Mouse (Mus musculus) limb, embryonic 13.5 days (tissue): Measurements from ENCODE around the gene D17H6S53E. TPM values are rescaled to one million over a fixed set of nuclear protein-coding genes. Genes with fewer than 3 reads are reported as not detected.
A peak's percentile ranks its signal among the peaks of the same experiment; 100 is the strongest.

Experiments used
- ATAC-seq: fragments of 200-750 bp; cut with Nextera tagmentation; 2 replicates; pipeline ENCODE4 v1.8.0; 2017; ENCODE audit warnings: low read depth, moderate number of reproducible peaks, moderate TSS enrichment; ENCODE audit not compliant: low FRiP score
- H3K27ac ChIP-seq: fragments of 300-500 bp; sonication (generic); 2 replicates; pipeline ENCODE4 v1.5.1; 2015; ENCODE audit warnings: inconsistent platforms, mild to moderate bottlenecking, moderate library complexity
- H3K27me3 ChIP-seq: fragments of 300-500 bp; sonication (generic); 2 replicates; pipeline ENCODE4 v1.6.1; 2015; ENCODE audit warnings: mild to moderate bottlenecking, inconsistent platforms
- H3K36me3 ChIP-seq: fragments of 300-500 bp; sonication (generic); 2 replicates; pipeline ENCODE4 v1.6.1; 2015; ENCODE audit warnings: inconsistent platforms, mild to moderate bottlenecking, moderate library complexity
- H3K4me1 ChIP-seq: fragments of 300-500 bp; sonication (generic); 2 replicates; pipeline ENCODE4 v1.6.1; 2015; ENCODE audit warnings: inconsistent platforms
- H3K4me2 ChIP-seq: fragments of 300-500 bp; sonication (generic); replicated peaks from 2 replicates; pipeline ENCODE4 v1.6.1; 2015; ENCODE audit warnings: inconsistent platforms, mild to moderate bottlenecking, moderate library complexity
- H3K4me3 ChIP-seq: fragments of 300-500 bp; sonication (generic); 2 replicates; pipeline ENCODE4 v1.5.1; 2015; ENCODE audit warnings: moderate library complexity, mild to moderate bottlenecking, inconsistent platforms
- H3K9ac ChIP-seq: fragments of 300-500 bp; sonication (generic); 2 replicates; pipeline ENCODE4 v1.6.1; 2015; ENCODE audit warnings: mild to moderate bottlenecking, inconsistent platforms
- H3K9me3 ChIP-seq: fragments of 300-500 bp; sonication (generic); 2 replicates; pipeline ENCODE4 v1.6.1; 2016; ENCODE audit warnings: inconsistent platforms
- WGBS: fragments of 180-500 bp; shearing (Covaris S2); methylation state at CpG from one replicate; pipeline ENCODE4 v1.1.7; 2015; 5-methylcytosine and 5-hydroxymethylcytosine counted together
- polyA plus RNA-seq: library from polyadenylated mRNA; unstranded; fragments of >200 nt; fragmentation: Nextera tagmentation; extraction: Ambion mirVana; gene quantifications from 2 replicates; pipeline ENCODE4 v1.2.1, GENCODE M21; 2015

D17H6S53E gene
- polyA plus RNA-seq, 1 experiment from 2014 or later: 13.4 TPM

DNA sequence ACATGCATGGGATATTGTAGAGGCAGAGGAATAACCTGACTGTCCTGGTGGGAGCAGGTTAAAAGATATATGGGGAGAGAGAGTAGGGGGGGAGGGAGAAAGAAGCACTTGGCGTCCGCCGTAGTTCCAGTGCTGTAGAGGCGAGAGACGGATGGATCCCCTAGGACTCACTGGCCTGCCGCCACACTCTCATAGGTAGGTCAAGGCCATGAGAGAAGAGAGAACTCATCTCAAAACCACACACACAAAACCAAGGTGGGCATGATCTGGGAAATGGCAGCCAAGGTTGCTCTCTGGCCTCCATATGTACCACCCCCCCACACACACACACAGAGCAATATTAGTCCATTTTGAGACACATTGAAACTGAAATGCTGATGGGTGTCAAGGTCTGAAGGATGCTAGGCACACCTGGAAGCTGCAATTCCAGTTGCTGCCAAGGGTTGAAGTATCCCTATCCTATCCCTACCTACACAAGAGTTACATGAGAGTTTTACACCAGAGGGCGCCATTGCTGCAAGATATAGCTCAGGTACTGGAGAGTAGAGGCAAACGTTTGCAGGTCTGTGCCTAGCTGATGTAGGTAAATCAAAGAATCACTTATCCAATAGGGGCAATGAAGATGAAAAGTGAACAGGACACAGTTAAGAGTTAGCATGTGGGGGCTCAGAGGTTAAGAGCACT, 40.3 kb downstream of the D17H6S53E start:
- H3K36me3 ChIP-seq: peaks cover 15% of the 10 kb centered on the region
- peak overlapping the region; percentile 100; the same call in 1 of the 2 replicates for H3K4me3 ChIP-seq
- peak overlapping the region; percentile 65 for H3K4me2 ChIP-seq
- H3K4me1 ChIP-seq: peaks cover 28% of the 10 kb centered on the region
- peak overlapping the region; percentile 64; the same call in 1 of the 2 replicates for H3K9ac ChIP-seq
- no peaks in the 10 kb centered on the region for H3K9me3 ChIP-seq
- H3K27me3 ChIP-seq: no peaks in the 10 kb centered on the region
- no peak for ATAC-seq
- peak overlapping the region; percentile 95 for H3K27ac ChIP-seq
- 72% methylated on average over 8 of the region's 8 CpGs for WGBS

DNA sequence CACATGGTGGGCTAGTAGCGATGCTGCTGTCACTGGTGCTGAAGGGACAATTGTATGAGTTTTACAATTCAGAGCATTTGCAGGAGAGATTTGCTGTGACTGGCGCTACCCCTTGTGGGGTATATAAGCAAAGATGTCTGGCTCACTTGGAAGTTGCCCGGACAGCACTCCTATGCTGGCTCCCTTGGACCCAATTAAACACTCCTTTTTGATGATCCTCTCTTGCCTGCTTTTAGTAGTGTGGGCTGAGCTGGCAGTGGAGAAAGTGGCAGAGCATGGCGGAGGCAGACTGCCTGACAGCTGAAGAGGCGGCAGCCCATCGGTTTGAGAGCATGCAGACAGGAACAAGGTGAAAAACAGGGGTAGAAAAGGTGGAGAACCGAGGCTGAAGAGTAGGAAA, 41.6 kb downstream of the D17H6S53E start:
- Histone ChIP-seq H3K4me1 (peaks cover 15% of the 10 kb centered on the region), H3K27ac (no peak overlapping the region), H3K36me3 (peaks cover 2% of the 10 kb centered on the region; the same call in 1 of the 2 replicates), H3K27me3 (no peaks in the 10 kb centered on the region), H3K9ac (no peak overlapping the region; the same call in 1 of the 2 replicates), H3K4me2 (no peak overlapping the region), H3K9me3 (no peaks in the 10 kb centered on the region), H3K4me3 (no peak overlapping the region)
- ATAC-seq: no peak
- whole genome bisulfite sequencing: 85% methylated on average over 7 of the region's 7 CpGs

DNA sequence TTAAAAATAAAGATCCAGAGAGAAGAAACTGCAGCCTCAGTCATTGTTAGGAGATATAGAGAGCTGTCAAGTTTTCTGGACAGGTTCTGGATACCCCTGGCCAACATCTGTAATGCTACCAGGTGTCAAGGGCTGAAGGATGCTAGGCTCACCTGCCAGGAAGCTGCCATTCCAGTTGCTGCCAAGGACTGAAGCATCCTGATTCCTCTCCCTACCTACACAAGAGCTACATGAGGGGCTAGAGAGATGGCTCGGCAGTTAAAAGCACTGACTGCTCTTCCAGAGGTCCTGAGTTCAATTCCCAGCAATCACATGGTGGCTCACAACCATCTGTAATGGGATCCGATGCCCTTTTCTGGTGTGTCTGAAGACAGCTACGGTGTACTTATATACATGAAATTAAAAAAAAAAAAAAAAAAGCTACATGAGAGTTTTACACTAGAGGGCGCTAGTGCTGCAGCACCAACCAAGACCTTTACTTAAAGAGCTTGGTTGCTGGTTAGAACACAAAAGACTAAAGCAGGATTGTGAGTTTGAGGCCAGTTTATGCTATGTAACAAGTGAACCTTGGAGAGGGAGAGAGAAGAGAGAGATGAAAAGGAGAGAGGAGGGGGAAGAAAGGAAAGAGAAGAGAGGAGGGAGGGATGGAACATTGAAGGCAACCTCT, 42.5 kb downstream of the D17H6S53E start:
- 9% methylated on average over 4 of the region's 4 CpGs for WGBS
- H3K4me3 ChIP-seq: no peak overlapping the region
- no peaks in the 10 kb centered on the region for H3K27me3 ChIP-seq
- no peak for ATAC-seq
- H3K4me2 ChIP-seq: no peak overlapping the region
- no peaks in the 10 kb centered on the region for H3K9me3 ChIP-seq
- no peak overlapping the region for H3K27ac ChIP-seq
- peaks cover 12% of the 10 kb centered on the region for H3K4me1 ChIP-seq
- no peaks in the 10 kb centered on the region for H3K36me3 ChIP-seq
- no peak overlapping the region for H3K9ac ChIP-seq

DNA sequence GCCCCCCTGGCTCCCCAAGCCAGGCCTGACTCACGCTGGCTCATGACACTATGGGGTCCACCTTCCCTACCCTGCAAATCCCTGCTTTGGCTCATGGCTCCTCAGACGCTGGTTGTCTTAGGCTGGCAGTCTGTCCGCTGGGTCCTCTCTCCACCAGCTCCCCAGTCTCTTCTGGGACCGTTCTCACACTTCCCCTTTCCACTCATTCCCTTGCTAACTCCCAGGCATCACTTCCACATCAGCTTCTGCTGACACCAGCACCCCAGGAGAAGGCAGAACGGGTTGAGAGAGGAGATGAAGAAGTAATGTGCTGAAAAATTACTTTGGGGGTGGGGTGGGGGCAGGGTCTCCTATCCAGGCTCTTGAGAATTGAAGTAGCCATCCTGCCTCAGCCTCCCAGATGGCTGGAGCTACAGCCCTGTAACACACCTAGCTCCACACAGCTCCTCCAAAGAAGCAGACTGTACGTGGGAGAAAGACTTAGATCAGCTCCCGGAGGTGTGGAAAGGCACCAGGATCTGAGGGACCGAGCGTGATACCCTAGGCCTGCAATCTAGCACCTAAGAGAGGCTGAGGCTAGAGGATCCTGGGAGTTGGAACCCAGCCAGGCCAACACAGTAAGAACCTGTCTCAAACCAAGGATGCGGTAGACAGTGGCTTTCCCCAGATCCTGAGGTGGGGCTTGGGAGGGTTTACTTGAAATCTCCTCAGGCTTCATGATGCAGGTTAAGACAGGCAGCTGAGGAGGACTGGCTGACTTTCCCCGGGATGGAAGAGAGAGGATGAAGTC, 46.5 kb downstream of the D17H6S53E start:
- 59% methylated on average over 11 of the region's 11 CpGs for WGBS
- Histone ChIP-seq H3K4me2 (no peak overlapping the region), H3K9ac (no peak overlapping the region; the same call in 1 of the 2 replicates), H3K4me3 (no peak overlapping the region), H3K27ac (no peak overlapping the region), H3K9me3 (no peaks in the 10 kb centered on the region), H3K36me3 (no peaks in the 10 kb centered on the region), H3K4me1 (peaks cover 13% of the 10 kb centered on the region), H3K27me3 (no peaks in the 10 kb centered on the region)
- ATAC-seq: no peak

DNA sequence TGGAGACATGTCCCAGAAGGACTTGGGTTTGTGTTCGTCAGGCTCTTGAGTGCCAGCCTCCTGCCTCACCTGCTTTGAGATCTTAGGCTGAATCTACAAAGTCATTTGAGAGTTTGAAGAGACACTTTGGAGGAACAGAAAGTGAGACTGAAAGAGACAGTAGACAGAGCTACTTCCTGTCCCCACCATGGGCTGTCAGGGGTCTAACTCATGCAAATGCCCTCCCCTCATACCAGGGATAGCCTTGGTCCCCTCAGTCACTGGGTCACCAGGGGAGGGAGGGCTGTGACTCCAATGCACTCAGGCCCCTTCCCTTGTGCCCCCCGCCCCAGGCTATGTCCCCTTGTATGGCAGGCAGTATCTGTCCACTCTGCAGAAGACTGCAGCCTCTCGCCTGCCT, 47.2 kb downstream of the D17H6S53E start:
- ATAC-seq: no peak
- Histone ChIP-seq H3K4me2 (no peak overlapping the region), H3K4me1 (peaks cover 13% of the 10 kb centered on the region), H3K4me3 (no peak overlapping the region), H3K27me3 (no peaks in the 10 kb centered on the region), H3K9ac (no peak overlapping the region), H3K36me3 (no peaks in the 10 kb centered on the region), H3K9me3 (no peaks in the 10 kb centered on the region), H3K27ac (no peak overlapping the region)
- 82% methylated on average over 3 of the region's 3 CpGs for WGBS

DNA sequence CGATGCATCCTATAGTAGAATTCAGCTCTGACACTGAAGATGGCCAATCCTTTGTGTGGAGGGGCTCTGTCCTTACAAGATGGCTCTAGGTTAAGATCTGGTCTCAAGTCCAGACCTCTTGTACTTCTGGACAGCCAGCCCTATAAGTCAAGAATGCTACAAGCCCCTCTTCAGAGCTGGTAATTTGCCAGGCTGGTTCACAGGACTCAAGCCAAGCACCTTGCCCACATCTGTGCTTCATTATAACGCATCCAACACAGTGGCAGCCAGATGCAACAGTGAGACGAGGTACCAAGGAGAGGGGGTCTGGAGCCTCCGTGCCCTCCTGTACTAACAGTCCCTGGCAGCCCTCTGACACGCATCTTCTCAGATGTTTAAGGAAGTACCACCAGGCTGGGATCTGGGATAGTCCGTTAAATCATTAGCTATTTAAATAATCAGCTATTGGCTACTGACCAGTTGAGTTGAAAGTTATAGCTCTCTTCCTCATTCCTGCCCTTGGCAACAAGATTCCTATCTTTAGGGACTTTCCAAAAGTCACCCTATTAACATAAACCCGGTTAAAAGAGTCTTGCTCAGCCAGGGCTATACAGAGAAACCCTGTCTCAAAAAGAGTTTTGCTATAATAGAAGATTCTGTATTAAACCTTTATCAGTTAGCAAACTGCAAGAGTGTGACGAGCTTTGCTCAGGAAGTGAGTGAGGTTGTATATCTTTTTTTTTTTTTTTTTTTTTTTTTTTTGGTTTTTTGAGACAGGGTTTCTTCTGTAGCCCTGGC, 48.2 kb downstream of the D17H6S53E start:
- no peak for ATAC-seq
- H3K4me2 ChIP-seq: no peak overlapping the region
- no peaks in the 10 kb centered on the region for H3K9me3 ChIP-seq
- H3K4me1 ChIP-seq: peaks cover 13% of the 10 kb centered on the region
- WGBS: 41% methylated on average over 8 of the region's 8 CpGs
- H3K27ac ChIP-seq: no peak overlapping the region
- no peak overlapping the region for H3K4me3 ChIP-seq
- no peaks in the 10 kb centered on the region for H3K27me3 ChIP-seq
- no peaks in the 10 kb centered on the region for H3K36me3 ChIP-seq
- peak overlapping the region; percentile 43; the same call in 1 of the 2 replicates for H3K9ac ChIP-seq

DNA sequence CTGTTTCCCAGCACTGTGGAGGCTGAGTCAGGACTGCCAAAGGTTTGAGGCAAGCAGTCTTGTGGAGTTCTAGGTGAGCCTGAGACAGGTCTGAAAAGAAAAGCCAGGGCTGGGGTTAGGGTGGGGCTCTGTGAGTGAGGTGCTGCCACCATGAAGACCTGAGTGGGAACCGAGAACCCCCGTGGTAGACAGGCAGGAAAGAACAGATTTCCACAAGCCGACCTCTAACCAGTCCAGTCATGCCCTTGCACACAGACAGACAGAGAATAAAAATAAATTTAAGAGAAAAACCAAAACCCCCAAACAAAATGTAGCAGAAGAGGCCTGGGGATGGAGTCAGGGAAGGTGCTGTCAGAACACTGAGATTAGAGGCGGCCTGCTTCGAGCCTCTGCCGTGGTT, 49.2 kb downstream of the D17H6S53E start:
- no peak overlapping the region for H3K4me3 ChIP-seq
- no peaks in the 10 kb centered on the region for H3K27me3 ChIP-seq
- no peak overlapping the region for H3K4me2 ChIP-seq
- no peaks in the 10 kb centered on the region for H3K9me3 ChIP-seq
- H3K27ac ChIP-seq: no peak overlapping the region
- no peak for ATAC-seq
- 82% methylated on average over 6 of the region's 6 CpGs for WGBS
- no peaks in the 10 kb centered on the region for H3K36me3 ChIP-seq
- H3K4me1 ChIP-seq: peaks cover 13% of the 10 kb centered on the region
- no peak overlapping the region; the same call in 1 of the 2 replicates for H3K9ac ChIP-seq

DNA sequence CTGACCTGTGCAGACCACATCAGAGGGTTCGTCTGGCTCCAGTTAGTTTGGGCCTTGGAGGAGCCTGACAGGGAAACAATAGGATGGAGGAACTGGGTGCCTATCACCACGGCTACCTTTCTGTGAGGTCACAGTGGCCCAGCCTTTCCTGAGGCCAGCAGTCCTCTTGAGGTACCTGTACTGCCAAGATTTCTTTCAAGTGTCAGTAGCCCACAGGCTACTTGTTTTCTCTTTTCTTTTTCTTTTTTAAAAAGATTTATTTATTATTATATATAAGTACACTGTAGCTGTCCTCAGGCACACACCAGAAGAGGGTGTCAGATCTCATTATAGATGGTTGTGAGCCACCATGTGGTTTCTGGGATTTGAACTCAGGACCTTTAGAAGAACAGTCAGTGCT, 49.8 kb downstream of the D17H6S53E start, which contains the start of gene Aif1:
Gene Aif1 (minus strand): TSS at position 101 of the 400 bp plus-strand sequence.
- no peaks in the 10 kb centered on the region for H3K27me3 ChIP-seq
- H3K9me3 ChIP-seq: no peaks in the 10 kb centered on the region
- no peak within 1 kb of the TSS for H3K4me2 ChIP-seq
- peaks cover 13% of the 10 kb centered on the region for H3K4me1 ChIP-seq
- no peak within 1 kb of the TSS for H3K27ac ChIP-seq
- 53% methylated on average over 2 of the region's 2 CpGs for WGBS
- H3K4me3 ChIP-seq: no peak within 1 kb of the TSS
- no peak within 1 kb of the TSS; the same call in 1 of the 2 replicates for H3K9ac ChIP-seq
- ATAC-seq: no peak
- H3K36me3 ChIP-seq: no peaks in the 10 kb centered on the region

Other genes with a start within 250 kb of the D17H6S53E start
- gene Zbtb12, start 246.9 kb upstream of the D17H6S53E start, polyA plus RNA-seq: 5.4 TPM in 2 replicates
- gene Gm20547, start 244.3 kb upstream of the D17H6S53E start, polyA plus RNA-seq: not detected in 2 replicates
- 1.6 and 2.4 TPM in 2 replicates for gene C2, start 228.1 kb upstream of the D17H6S53E start, polyA plus RNA-seq
- gene Ehmt2, start 227.9 kb upstream of the D17H6S53E start, polyA plus RNA-seq: 97.0 and 103 TPM in 2 replicates
- 0.14 TPM in 1 of 2 replicates, not detected in the other for gene Slc44a4, start 211.9 kb upstream of the D17H6S53E start, polyA plus RNA-seq
- 20.0 and 21.0 TPM in 2 replicates for gene Neu1, start 195.1 kb upstream of the D17H6S53E start, polyA plus RNA-seq
- 0.32 and 0.43 TPM in 2 replicates for gene Hspa1b, start 167.1 kb upstream of the D17H6S53E start, polyA plus RNA-seq
- gene Gm20481, start 156.5 kb upstream of the D17H6S53E start, polyA plus RNA-seq: not detected in 2 replicates
- 3.7 and 4.4 TPM in 2 replicates for gene Hspa1a, start 154.2 kb upstream of the D17H6S53E start, polyA plus RNA-seq
- 0.49 and 0.81 TPM in 2 replicates for gene Hspa1l, start 153.7 kb upstream of the D17H6S53E start, polyA plus RNA-seq
- gene Lsm2, start 144.5 kb upstream of the D17H6S53E start, polyA plus RNA-seq: 196 and 200 TPM in 2 replicates
- gene Vars, start 125.4 kb upstream of the D17H6S53E start, polyA plus RNA-seq: 102 and 110 TPM in 2 replicates
- 0.17 TPM in 2 replicates for gene Vwa7, start 109.8 kb upstream of the D17H6S53E start, polyA plus RNA-seq
- 7.2 and 8.2 TPM in 2 replicates for gene Sapcd1, start 98.4 kb upstream of the D17H6S53E start, polyA plus RNA-seq
- 2.6 and 4.6 TPM in 2 replicates for gene Msh5, start 79.6 kb upstream of the D17H6S53E start, polyA plus RNA-seq
- gene Clic1, start 76.4 kb upstream of the D17H6S53E start, polyA plus RNA-seq: 247 and 266 TPM in 2 replicates
- gene Ddah2, start 67.3 kb upstream of the D17H6S53E start, polyA plus RNA-seq: 423 and 428 TPM in 2 replicates
- 0.15 TPM in 1 of 2 replicates, not detected in the other for gene Ly6g6c, start 61.0 kb upstream of the D17H6S53E start, polyA plus RNA-seq
- 0.29 and 0.71 TPM in 2 replicates for gene Mpig6b, start 60.2 kb upstream of the D17H6S53E start, polyA plus RNA-seq
- 2.0 and 3.4 TPM in 2 replicates for gene Ly6g6e, start 49.5 kb upstream of the D17H6S53E start, polyA plus RNA-seq
- gene Ly6g6d, start 48.3 kb upstream of the D17H6S53E start, polyA plus RNA-seq: 0.57 and 0.65 TPM in 2 replicates
- gene Ly6g6f, start 40.8 kb upstream of the D17H6S53E start, polyA plus RNA-seq: 0.17 and 0.28 TPM in 2 replicates
- 93.1 and 94.9 TPM in 2 replicates for gene Abhd16a, start 37.1 kb upstream of the D17H6S53E start, polyA plus RNA-seq
- gene Ly6g5c, start 18.1 kb upstream of the D17H6S53E start, polyA plus RNA-seq: not detected in 2 replicates
- 0.91 and 1.1 TPM in 2 replicates for gene Ly6g5b, start 10.9 kb upstream of the D17H6S53E start, polyA plus RNA-seq
- 21.3 and 21.9 TPM in 2 replicates for gene Gpank1, start 4.9 kb upstream of the D17H6S53E start, polyA plus RNA-seq
- gene Csnk2b, start 4.3 kb upstream of the D17H6S53E start, polyA plus RNA-seq: 279 and 284 TPM in 2 replicates
- 3.2 TPM in 1 of 2 replicates, not detected in the other for gene Apom, start 5.7 kb downstream of the D17H6S53E start, polyA plus RNA-seq
- gene Bag6, start 8.8 kb downstream of the D17H6S53E start, polyA plus RNA-seq: 66.7 and 67.2 TPM in 2 replicates
- 217 and 227 TPM in 2 replicates for gene Prrc2a, start 38.5 kb downstream of the D17H6S53E start, polyA plus RNA-seq
- gene Aif1, start 49.7 kb downstream of the D17H6S53E start, polyA plus RNA-seq: 9.0 and 10.2 TPM in 2 replicates
- gene Lst1, start 62.1 kb downstream of the D17H6S53E start, polyA plus RNA-seq: 10.1 and 12.1 TPM in 2 replicates
- gene Ltb, start 68.1 kb downstream of the D17H6S53E start, polyA plus RNA-seq: 0.99 and 1.3 TPM in 2 replicates
- 0.27 and 0.36 TPM in 2 replicates for gene Tnf, start 75.6 kb downstream of the D17H6S53E start, polyA plus RNA-seq
- not detected in 2 replicates for gene Lta, start 79.0 kb downstream of the D17H6S53E start, polyA plus RNA-seq
- gene Gm16181, start 94.5 kb downstream of the D17H6S53E start, polyA plus RNA-seq: 0.40 and 0.60 TPM in 2 replicates
- 4.2 and 5.3 TPM in 2 replicates for gene Atp6v1g2, start 107.3 kb downstream of the D17H6S53E start, polyA plus RNA-seq
- gene Nfkbil1, start 109.4 kb downstream of the D17H6S53E start, polyA plus RNA-seq: 11.3 and 12.2 TPM in 2 replicates
- 552 and 562 TPM in 2 replicates for gene Ddx39b, start 115.4 kb downstream of the D17H6S53E start, polyA plus RNA-seq
- gene H2-D1, start 136.4 kb downstream of the D17H6S53E start, polyA plus RNA-seq: 29.1 and 30.8 TPM in 2 replicates
- 0.09 and 0.31 TPM in 2 replicates for gene H2-Q1, start 194.0 kb downstream of the D17H6S53E start, polyA plus RNA-seq
- 0.69 and 0.89 TPM in 2 replicates for gene H2-Q2, start 215.9 kb downstream of the D17H6S53E start, polyA plus RNA-seq